Mouse (Mus musculus) stomach, postnatal 0 days (tissue): Measurements from ENCODE around the gene Mat2b. TPM values are rescaled to one million over a fixed set of nuclear protein-coding genes. Genes with fewer than 3 reads are reported as not detected.
"Not testable (repeated sequence)": the region's sequence is repeated elsewhere in the genome, so short reads cannot be mapped to it uniquely, and the experiment has no call there.

Experiments
- ATAC-seq: fragments of 200-750 bp; cut with Nextera tagmentation; 2 replicates; pipeline ENCODE4 v1.8.0; 2017; ENCODE audit not compliant: low FRiP score, low TSS enrichment
- DNase-seq: peaks from one replicate; pipeline ENCODE4 v3.0.0-alpha.2; 2016; ENCODE audit warnings: low spot score
- H3K27ac ChIP-seq: fragments of 300-500 bp; sonication (generic); replicated peaks from 2 replicates; pipeline ENCODE4 v1.5.1; 2014; ENCODE audit warnings: mild to moderate bottlenecking, control low read depth
- H3K27me3 ChIP-seq: fragments of 300-500 bp; sonication (generic); 2 replicates; pipeline ENCODE4 v1.6.1; 2014; ENCODE audit warnings: low read length; ENCODE audit not compliant: control insufficient read depth, insufficient read depth
- H3K36me3 ChIP-seq: fragments of 300-500 bp; sonication (generic); 2 replicates; pipeline ENCODE4 v1.6.1; 2014; ENCODE audit warnings: low read length, mixed read lengths; ENCODE audit not compliant: control insufficient read depth, insufficient read depth
- H3K4me1 ChIP-seq: fragments of 300-500 bp; sonication (generic); replicated peaks from 2 replicates; pipeline ENCODE4 v1.6.1; 2014; ENCODE audit warnings: antibody characterized with exemption; ENCODE audit not compliant: control insufficient read depth, insufficient read depth
- H3K4me2 ChIP-seq: fragments of 300-500 bp; sonication (generic); replicated peaks from 2 replicates; pipeline ENCODE4 v1.6.1; 2014; ENCODE audit warnings: low read depth, mild to moderate bottlenecking, control low read depth, moderate library complexity
- H3K4me3 ChIP-seq: fragments of 300-500 bp; sonication (generic); 2 replicates; pipeline ENCODE4 v1.5.1; 2014; ENCODE audit warnings: low read depth, low read length, control low read depth
- H3K9ac ChIP-seq: fragments of 300-500 bp; sonication (generic); 2 replicates; pipeline ENCODE4 v1.6.1; 2014; ENCODE audit warnings: mild to moderate bottlenecking, low read length, control low read depth, mixed read lengths
- H3K9me3 ChIP-seq: fragments of 300-500 bp; sonication (generic); 2 replicates; pipeline ENCODE4 v1.6.1; 2016; ENCODE audit warnings: low read length; ENCODE audit not compliant: control insufficient read depth
- CTCF ChIP-seq: IDR thresholded peaks from 2 replicates; pipeline ENCODE4 v1.5.1; 2016; ENCODE audit warnings: antibody characterized with exemption, low read depth, mild to moderate bottlenecking, moderate library complexity
- EP300 ChIP-seq: optimal IDR thresholded peaks from 2 replicates; pipeline ENCODE3; 2016; ENCODE audit warnings: antibody characterized with exemption
- WGBS: fragments of 180-500 bp; shearing (Covaris S2); extraction: QIAGEN DNeasy Blood & Tissue Kit; methylation state at CpG from one replicate; pipeline ENCODE4 v1.1.7; 2014; 5-methylcytosine and 5-hydroxymethylcytosine counted together
- polyA plus RNA-seq: library from polyadenylated mRNA; unstranded; fragments of >200 nt; fragmentation: Nextera tagmentation; extraction: Ambion mirVana; gene quantifications from 2 replicates; pipeline ENCODE4 v1.2.1, GENCODE M21; 2015

Mat2b gene
- polyA plus RNA-seq, 1 experiment from 2014 or later = 87.4 TPM

GRCm38 (mm10) chr11:40733339-40734174 lies 38.6 kb upstream of the Mat2b start, which contains the start of the genes Hmmr and Nudcd2:
Hmmr (minus strand) TSS chr11:40733422.
Nudcd2 (plus strand) TSS chr11:40733667.
- H3K9me3 ChIP-seq = no peaks in the 10 kb centered on the region
- no peaks in the 10 kb centered on the region for H3K27me3 ChIP-seq
- under 1% methylated on average over 52 of the region's 52 CpGs for WGBS
- peak within 1 kb of the TSS; percentile 84 for H3K27ac ChIP-seq
- peaks cover 7% of the 10 kb centered on the region; the same call in 1 of the 2 replicates for H3K36me3 ChIP-seq
- DNase-seq (peak; percentile 91), ATAC-seq (peak; percentile 99)
- H3K4me3 ChIP-seq = peak within 1 kb of the TSS; percentile 84
- peak within 1 kb of the TSS; percentile 83 for H3K4me2 ChIP-seq
- no peak for TF ChIP-seq CTCF
- TF ChIP-seq EP300 = peak; percentile 39
- peaks cover 3% of the 10 kb centered on the region; the same call in 1 of the 2 replicates for H3K4me1 ChIP-seq
- H3K9ac ChIP-seq = peak within 1 kb of the TSS; percentile 89

GRCm38 (mm10) chr11:40732997-40733338 lies 38.0 kb upstream of the Mat2b start:
- WGBS = under 1% methylated on average over 14 of the region's 14 CpGs
- TF ChIP-seq CTCF = no peak
- no peak for TF ChIP-seq EP300
- no peak; the same call in 1 of the 2 replicates for ATAC-seq
- Histone ChIP-seq H3K9ac (peak overlapping the region; percentile 36), H3K27me3 (no peaks in the 10 kb centered on the region), H3K36me3 (peaks cover 7% of the 10 kb centered on the region; the same call in 1 of the 2 replicates), H3K4me1 (peaks cover 3% of the 10 kb centered on the region; the same call in 1 of the 2 replicates), H3K27ac (no peak overlapping the region), H3K4me3 (peak overlapping the region; percentile 51), H3K4me2 (peak overlapping the region; percentile 75), H3K9me3 (no peaks in the 10 kb centered on the region)
- no peak for DNase-seq

DNA sequence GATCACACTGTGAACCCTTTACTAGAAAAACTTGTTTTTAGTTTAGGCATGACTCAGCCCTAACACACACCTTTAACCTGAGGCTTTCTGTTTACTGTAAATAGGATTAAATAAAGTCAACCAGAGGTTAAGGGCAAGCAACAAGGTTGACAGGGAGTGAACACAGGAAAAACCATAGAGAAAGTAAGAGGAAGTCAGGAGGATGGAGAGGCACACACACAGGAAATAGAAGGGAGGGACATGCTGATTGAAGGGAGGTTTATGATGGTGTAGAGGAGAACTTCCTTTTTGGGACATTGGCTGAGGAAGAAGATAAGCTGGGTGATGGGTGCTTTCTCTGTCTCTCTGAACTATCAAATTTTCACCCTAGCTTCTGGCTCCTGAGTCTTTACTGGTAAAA lies 23.3 kb upstream of the Mat2b start:
- Histone ChIP-seq H3K9ac (no peak overlapping the region), H3K36me3 (peaks cover 9% of the 10 kb centered on the region; the same call in 1 of the 2 replicates), H3K27ac (no peak overlapping the region), H3K27me3 (no peaks in the 10 kb centered on the region), H3K4me3 (no peak overlapping the region), H3K4me2 (no peak overlapping the region), H3K9me3 (no peaks in the 10 kb centered on the region), H3K4me1 (no peaks in the 10 kb centered on the region)
- no peak for DNase-seq
- no peak for TF ChIP-seq CTCF
- TF ChIP-seq EP300 = no peak
- peak; percentile 68; the same call in 1 of the 2 replicates for ATAC-seq

DNA sequence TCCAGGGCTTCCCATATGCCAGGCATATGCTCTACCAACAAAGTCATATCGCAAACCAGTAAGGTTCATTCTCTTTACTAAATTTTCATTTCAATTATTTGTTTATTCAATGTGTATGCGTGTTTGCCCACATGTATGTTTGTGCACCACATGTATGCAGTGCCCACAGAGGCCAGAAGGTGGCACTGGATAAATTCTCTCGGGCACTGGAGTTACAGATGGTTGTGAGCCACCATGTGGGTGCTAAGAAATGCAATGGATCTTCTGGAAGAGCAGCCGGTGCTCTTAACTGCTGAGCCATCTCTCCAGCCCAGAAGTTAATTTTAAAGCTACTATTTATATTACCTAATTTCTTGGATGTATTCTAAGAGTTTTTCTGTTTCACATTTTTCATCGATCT lies 20.5 kb upstream of the Mat2b start:
- Histone ChIP-seq H3K4me2 (no peak overlapping the region), H3K27me3 (no peaks in the 10 kb centered on the region), H3K27ac (no peak overlapping the region), H3K9me3 (no peaks in the 10 kb centered on the region), H3K4me1 (no peaks in the 10 kb centered on the region), H3K9ac (no peak overlapping the region), H3K4me3 (no peak overlapping the region), H3K36me3 (peaks cover 8% of the 10 kb centered on the region; the same call in 1 of the 2 replicates)
- peak; percentile 16 for DNase-seq
- ATAC-seq = no peak
- TF ChIP-seq EP300 = no peak
- peak; percentile 49 for TF ChIP-seq CTCF
- WGBS = 91% methylated on average over 5 of the region's 5 CpGs

DNA sequence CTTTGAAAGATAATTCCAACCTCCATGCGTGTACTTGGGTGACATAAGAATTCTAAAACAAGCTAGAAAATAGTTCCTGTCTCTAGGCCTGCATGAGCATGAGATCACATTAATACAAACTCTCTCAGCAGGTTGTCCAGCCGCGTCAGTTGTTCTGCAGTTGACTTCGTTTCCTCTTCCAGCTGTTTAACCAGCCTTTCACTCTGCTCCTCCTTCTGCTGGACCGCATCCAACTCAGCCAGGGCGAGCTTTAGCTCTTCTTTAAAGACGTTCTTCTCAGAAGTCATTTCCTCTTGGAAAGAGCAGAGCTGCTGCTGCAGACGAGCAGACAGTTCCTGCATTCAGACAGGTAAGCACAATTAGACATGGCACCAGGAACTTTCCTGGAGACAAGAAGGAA lies 18.9 kb upstream of the Mat2b start:
- H3K4me1 ChIP-seq = no peaks in the 10 kb centered on the region

DNA sequence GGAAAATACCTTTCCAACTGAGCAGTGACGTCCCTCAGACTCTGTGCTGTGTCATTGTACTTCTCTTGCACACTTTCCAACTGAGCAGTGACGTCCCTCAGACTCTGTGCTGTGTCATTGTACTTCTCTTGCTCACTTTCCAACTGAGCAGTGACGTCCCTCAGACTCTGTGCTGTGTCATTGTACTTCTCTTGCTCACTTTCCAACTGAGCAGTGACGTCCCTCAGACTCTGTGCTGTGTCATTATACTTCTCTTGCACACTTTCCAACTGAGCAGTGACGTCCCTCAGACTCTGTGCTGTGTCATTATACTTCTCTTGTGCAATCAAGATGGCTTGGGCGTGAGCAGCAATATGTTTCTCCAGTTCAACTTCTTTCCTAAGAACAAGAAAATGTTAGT lies 14.9 kb upstream of the Mat2b start:
- not testable (repeated sequence) for ATAC-seq, H3K4me1 ChIP-seq, H3K36me3 ChIP-seq, H3K4me2 ChIP-seq, H3K27ac ChIP-seq, H3K9ac ChIP-seq, H3K4me3 ChIP-seq, H3K9me3 ChIP-seq, DNase-seq, H3K27me3 ChIP-seq
- 84% methylated on average over 6 of the region's 6 CpGs for WGBS

More for the DNA sequence above, 18.9 kb upstream of the Mat2b start:
- peaks cover 10% of the 10 kb centered on the region; the same call in 1 of the 2 replicates for H3K36me3 ChIP-seq
- H3K9ac ChIP-seq = no peak overlapping the region
- WGBS = 54% methylated on average over 8 of the region's 8 CpGs
- no peaks in the 10 kb centered on the region for H3K9me3 ChIP-seq
- no peak for TF ChIP-seq CTCF
- TF ChIP-seq EP300 = no peak
- ATAC-seq (no peak), DNase-seq (no peak)
- H3K27me3 ChIP-seq = no peaks in the 10 kb centered on the region
- no peak overlapping the region for H3K4me2 ChIP-seq
- no peak overlapping the region for H3K27ac ChIP-seq
- no peak overlapping the region for H3K4me3 ChIP-seq
